ENCODE assay signal across 26 mouse cellular contexts in the genomic region with DNA sequence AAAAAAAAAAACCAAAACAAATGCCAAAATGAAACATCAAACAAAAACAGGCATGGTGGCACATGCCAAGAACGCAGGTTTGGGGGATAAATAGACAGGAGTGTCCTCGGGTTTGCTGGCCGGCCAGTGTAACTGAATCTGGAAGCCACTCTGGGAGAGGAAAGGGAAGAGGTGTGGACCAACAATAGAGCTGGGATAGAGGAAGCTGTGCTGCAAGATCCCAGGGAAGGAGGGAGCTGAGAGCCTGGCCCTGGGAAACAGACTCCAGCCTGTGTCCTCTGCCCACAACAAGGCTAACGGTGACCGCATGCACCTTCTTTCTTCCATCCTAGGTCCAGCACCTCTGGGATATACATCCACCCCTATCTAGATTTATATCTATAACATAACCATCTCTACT. TPM values are rescaled to one million over a fixed set of nuclear protein-coding genes. Genes with fewer than 3 reads are reported as not detected.
A peak's percentile ranks its signal among the peaks of the same experiment; 100 is the strongest.
DNase-seq lines count a peak whose midpoint lies in the region; ATAC-seq and TF ChIP-seq lines count a peak whose summit lies in the region.
"Had no signal": no experiment of that assay in that cellular context is flagged by ENCODE, and none has a peak within 500 bp of the region (broad histone marks: within the 10 kb centered on the region; RNA-seq: fewer than 3 reads in every experiment).

No protein-coding gene starts in this region.

- intact Hi-C loops in gastrocnemius, adult 2 months (cut with DNase I) = loop anchor here (10.0 kb wide), 1 partner anchor 184 kb away; no protein-coding TSS in a partner anchor
- intact Hi-C loops in gastrocnemius, postnatal 14 days (cut with DNase I; ENCODE audit: low total_unique reads) = no loop called here

- H3K4me3 ChIP-seq in gastrocnemius, adult 2 months = peak overlapping the region; percentile 50
- no peak overlapping the region for H3K4me3 ChIP-seq in kidney, adult 2 months (ENCODE audit: insufficient read depth, low read depth, low read length)
- no peak overlapping the region for H3K4me3 ChIP-seq in heart, embryonic 13.5 days
- H3K4me3 ChIP-seq: forebrain, embryonic 15.5 days; hindbrain, embryonic 13.5 days; liver, embryonic 13.5 days; lung, embryonic 15.5 days; midbrain, embryonic 13.5 days had no signal

- WGBS in kidney, adult 2 months = 70% methylated on average over 5 of the region's 5 CpGs
- WGBS in heart, embryonic 13.5 days = 69% methylated on average over 5 of the region's 5 CpGs

- no peaks in the 10 kb centered on the region for H3K9me3 ChIP-seq in heart, embryonic 13.5 days
- H3K9me3 ChIP-seq: forebrain, embryonic 15.5 days; hindbrain, embryonic 13.5 days; liver, embryonic 13.5 days; lung, embryonic 15.5 days; midbrain, embryonic 13.5 days had no signal

- DNase-seq in gastrocnemius, adult 2 months = no peak
- no peak for DNase-seq in gastrocnemius, postnatal 14 days
- peak; percentile 42 for DNase-seq in kidney, adult 2 months
- DNase-seq in kidney, adult 9 months = no peak
- peak; percentile 41 for DNase-seq in lung, postnatal 10 days
- DNase-seq in embryo, embryonic 10.5 days (ENCODE audit: low spot score) = no peak
- DNase-seq in right cerebral cortex, postnatal 4 days = no peak
- DNase-seq: adrenal gland, postnatal 14 days; cerebellum, adult 8-10 months; cerebellum, postnatal 36 days; gastrocnemius, postnatal 10 days; kidney, adult 11 months; kidney, postnatal 14 days; liver, embryonic 13.5 days had no signal

- H3K4me1 ChIP-seq in kidney, adult 2 months (ENCODE audit: control insufficient read depth, insufficient read depth, low read length) = peaks cover 7% of the 10 kb centered on the region; the same call in 1 of the 2 replicates
- peaks cover 14% of the 10 kb centered on the region for H3K4me1 ChIP-seq in heart, embryonic 13.5 days

- no peak overlapping the region for H3K4me2 ChIP-seq in heart, embryonic 13.5 days
- H3K4me2 ChIP-seq: forebrain, embryonic 15.5 days; hindbrain, embryonic 13.5 days; liver, embryonic 13.5 days; lung, embryonic 15.5 days; midbrain, embryonic 13.5 days had no signal

- no peaks in the 10 kb centered on the region for H3K27me3 ChIP-seq in kidney, adult 2 months (replicated peaks; ENCODE audit: control insufficient read depth, insufficient read depth, low read length)
- H3K27me3 ChIP-seq in heart, embryonic 13.5 days (replicated peaks) = no peaks in the 10 kb centered on the region
- H3K27me3 ChIP-seq: forebrain, embryonic 15.5 days; hindbrain, embryonic 13.5 days; liver, embryonic 13.5 days; lung, embryonic 15.5 days; midbrain, embryonic 13.5 days had no signal

- TF ChIP-seq POLR2A in kidney, adult 2 months (IDR thresholded peaks at IDR 0.05; ENCODE audit: low read depth, low read length) = no peak

- H3K36me3 ChIP-seq in kidney, adult 2 months (ENCODE audit: control insufficient read depth, insufficient read depth, low read length) = peaks cover 3% of the 10 kb centered on the region; the same call in 1 of the 2 replicates
- H3K36me3 ChIP-seq in heart, embryonic 13.5 days = peaks cover 47% of the 10 kb centered on the region

- peak overlapping the region; percentile 74 for H3K27ac ChIP-seq in gastrocnemius, adult 2 months
- H3K27ac ChIP-seq in kidney, adult 2 months (ENCODE audit: insufficient read depth, low read depth, low read length) = peak overlapping the region; percentile 7; the same call in 1 of the 2 replicates
- peak overlapping the region; percentile 50; the same call in 1 of the 2 replicates for H3K27ac ChIP-seq in heart, embryonic 13.5 days (replicated peaks)
- H3K27ac ChIP-seq: forebrain, embryonic 15.5 days; hindbrain, embryonic 13.5 days; liver, embryonic 13.5 days; lung, embryonic 15.5 days; midbrain, embryonic 13.5 days had no signal

- H3K9ac ChIP-seq in heart, embryonic 13.5 days = no peak overlapping the region
- H3K9ac ChIP-seq: forebrain, embryonic 15.5 days; hindbrain, embryonic 13.5 days; liver, embryonic 13.5 days; lung, embryonic 15.5 days; midbrain, embryonic 13.5 days had no signal

- no peak for ATAC-seq in heart, embryonic 13.5 days (ENCODE audit: extremely low read depth, insufficient number of reproducible peaks, low FRiP score, low TSS enrichment)
- ATAC-seq: forebrain, embryonic 15.5 days; midbrain, embryonic 13.5 days had no signal

- no peak for TF ChIP-seq CTCF in gastrocnemius, adult 2 months (IDR thresholded peaks at IDR 0.05)
- no peak for TF ChIP-seq CTCF in kidney, adult 2 months (conservative IDR thresholded peaks at IDR 0.05; ENCODE audit: insufficient read depth, insufficient read length, low read depth, low read length)

RNA-seq across cellular contexts. Expression of a gene that starts 5.0 kb away (rescaled TPM):
- total RNA-seq in gastrocnemius, adult 2 months (2021) = 10 to 100 TPM; 12.7 to 16.1 TPM
- 10 to 100 TPM; 16.9 to 18.3 TPM for total RNA-seq in gastrocnemius, postnatal 14 days (2021)
- 40.2 and 43.7 TPM in 2 replicates for polyA plus RNA-seq in kidney, adult 2 months (2012; rRNA removed)
- polyA plus RNA-seq in heart, embryonic 13.5 days (2015; fragmentation: Nextera tagmentation; extraction: Ambion mirVana) = 43.8 and 46.2 TPM in 2 replicates

RNA-seq across cellular contexts. Expression of a gene that starts 5.1 kb away (rescaled TPM):
- 10 to 100 TPM; 40.9 to 41.4 TPM for total RNA-seq in gastrocnemius, adult 2 months (2021)
- 10 to 100 TPM; 39.0 to 40.8 TPM for total RNA-seq in gastrocnemius, postnatal 14 days (2021)
- polyA plus RNA-seq in kidney, adult 2 months (2012; rRNA removed) = 111 and 124 TPM in 2 replicates
- polyA plus RNA-seq in heart, embryonic 13.5 days (2015; fragmentation: Nextera tagmentation; extraction: Ambion mirVana) = 94.1 and 109 TPM in 2 replicates

RNA-seq across cellular contexts. Expression of a gene that starts 16.2 kb away (rescaled TPM):
- total RNA-seq in gastrocnemius, adult 2 months (2021) = not detected
- not detected for total RNA-seq in gastrocnemius, postnatal 14 days (2021)
- 7,787 and 8,230 TPM in 2 replicates for polyA plus RNA-seq in kidney, adult 2 months (2012; rRNA removed)
- 0.34 TPM in 1 of 2 replicates, not detected in the other for polyA plus RNA-seq in heart, embryonic 13.5 days (2015; fragmentation: Nextera tagmentation; extraction: Ambion mirVana)
- total RNA-seq: adrenal gland, postnatal 14 days; gastrocnemius, postnatal 10 days; layer of hippocampus, adult 18-20 months; layer of hippocampus, postnatal 14 days; left cerebral cortex, adult 8-10 months had no signal
- polyA plus RNA-seq: embryonic facial prominence, embryonic 14.5 days; forebrain, embryonic 15.5 days; hindbrain, embryonic 13.5 days; limb, embryonic 11.5 days; lung, embryonic 15.5 days; midbrain, embryonic 13.5 days; neural tube, embryonic 11.5 days; urinary bladder, adult 2 months had no signal

RNA-seq across cellular contexts. Expression of a gene that starts 23.2 kb away (rescaled TPM):
- total RNA-seq in gastrocnemius, adult 2 months (2021) = 10 to 100 TPM; 13.0 to 16.0 TPM
- total RNA-seq in gastrocnemius, postnatal 14 days (2021) = 10 to 100 TPM; 15.2 to 15.3 TPM
- polyA plus RNA-seq in kidney, adult 2 months (2012; rRNA removed) = 59.5 and 65.3 TPM in 2 replicates
- polyA plus RNA-seq in heart, embryonic 13.5 days (2015; fragmentation: Nextera tagmentation; extraction: Ambion mirVana) = 7.1 and 7.2 TPM in 2 replicates

RNA-seq across cellular contexts. Expression of a gene that starts 26.4 kb away (rescaled TPM):
- total RNA-seq in gastrocnemius, adult 2 months (2021) = under 1 TPM; 0.25 to 0.64 TPM
- under 1 TPM; 0.25 to 0.64 TPM for total RNA-seq in gastrocnemius, postnatal 14 days (2021)
- polyA plus RNA-seq in kidney, adult 2 months (2012; rRNA removed) = 1.8 and 3.1 TPM in 2 replicates
- polyA plus RNA-seq in heart, embryonic 13.5 days (2015; fragmentation: Nextera tagmentation; extraction: Ambion mirVana) = 0.99 and 1.0 TPM in 2 replicates

Comparison
In these comparisons a context has a peak if more than half of its experiments do, and no peak if none do; other contexts are left out.
1. DNase-seq: peak in kidney, adult 2 months (single experiment) and lung, postnatal 10 days (single experiment); none in gastrocnemius, adult 2 months (single experiment), gastrocnemius, postnatal 14 days (single experiment), kidney, adult 9 months (single experiment), embryo, embryonic 10.5 days (single experiment) and right cerebral cortex, postnatal 4 days (single experiment).
2. H3K27ac ChIP-seq: peak in every context shown above with its lines; median percentile 74 in gastrocnemius, adult 2 months; 50 in heart, embryonic 13.5 days; 7 in kidney, adult 2 months.